Mouse (Mus musculus): ENCODE data around the gene Rnf207. TPM values are rescaled to one million over a fixed set of nuclear protein-coding genes. Genes with fewer than 3 reads are reported as not detected.

The Rnf207 gene
- polyA plus RNA-seq (2015; fragmentation: Nextera tagmentation; extraction: Ambion mirVana), result 2.1 and 2.5 TPM in 2 replicates

DNA sequence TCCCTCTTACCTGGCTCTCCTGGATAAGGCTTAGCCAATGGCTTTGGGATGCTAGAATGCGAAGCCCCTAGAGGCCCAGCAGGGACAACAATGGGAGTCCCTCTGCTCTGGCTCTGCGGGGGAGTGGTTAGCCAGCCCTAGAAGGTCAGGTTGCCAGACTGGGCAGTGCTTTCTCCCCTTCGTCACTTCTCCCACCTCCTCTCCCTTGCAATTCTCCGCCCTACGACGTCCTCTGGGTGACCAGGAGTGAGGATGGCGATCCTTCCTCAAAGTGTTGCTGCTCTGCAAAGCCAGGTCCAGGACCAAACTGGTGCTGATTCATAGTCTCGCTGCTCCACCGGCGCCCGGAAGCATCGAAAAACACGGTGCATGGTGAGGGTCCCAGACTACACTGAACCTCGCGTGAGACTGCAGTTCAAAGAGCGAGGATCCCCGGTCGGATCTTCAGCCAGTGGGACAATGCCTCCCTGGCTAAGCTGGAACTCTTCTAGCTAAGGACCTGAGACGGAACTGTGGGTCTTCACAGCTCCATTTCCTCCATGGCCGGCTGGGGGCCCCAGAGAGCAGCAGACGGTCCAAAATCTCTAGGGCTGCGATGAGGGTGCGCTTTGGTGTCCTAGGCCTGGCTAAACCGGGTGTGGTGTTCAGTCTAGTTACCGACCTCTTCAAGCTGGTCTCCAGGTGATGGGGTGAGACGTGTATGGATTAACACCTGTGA is at the start of gene Rnf207:
Gene Rnf207, minus strand, starts transcription at position 477 of the 718 bp plus-strand sequence.
- peak; percentile 39; the same call in 1 of the 2 replicates for ATAC-seq
- Histone ChIP-seq H3K4me2 (replicated peaks) (peak within 1 kb of the TSS; percentile 57), H3K36me3 (no peaks in the 10 kb centered on the region), H3K27ac (no peak within 1 kb of the TSS), H3K9ac (peak within 1 kb of the TSS; percentile 37), H3K27me3 (replicated peaks) (peaks cover 44% of the 10 kb centered on the region), H3K4me3 (replicated peaks) (peak within 1 kb of the TSS; percentile 20; the same call in 1 of the 2 replicates), H3K9me3 (no peaks in the 10 kb centered on the region), H3K4me1 (replicated peaks) (peaks cover 20% of the 10 kb centered on the region; the same call in 1 of the 2 replicates)
- WGBS, result 5% methylated on average over 26 of the region's 26 CpGs

DNA sequence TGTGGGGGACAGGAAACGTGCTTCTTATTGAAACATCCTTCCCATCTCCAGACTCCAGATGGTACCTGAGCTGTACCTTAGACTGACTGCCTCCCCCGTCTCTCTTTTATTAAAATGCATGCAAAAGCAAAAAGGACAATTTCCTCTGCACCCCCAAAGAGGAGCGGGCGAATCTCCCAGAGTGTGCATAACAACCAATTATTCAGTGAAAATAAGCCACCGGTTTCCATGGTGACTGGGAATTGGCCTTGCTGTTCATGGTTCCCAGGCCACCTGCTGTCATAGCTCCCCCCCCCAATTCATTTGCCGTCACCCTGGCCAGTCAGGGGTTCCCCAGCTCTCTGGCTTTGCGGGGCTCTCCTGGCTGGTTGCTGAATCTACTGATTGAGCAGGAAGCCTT is 46.4 kb upstream of the Rnf207 start:
- no peak overlapping the region for H3K27ac ChIP-seq
- H3K9ac ChIP-seq, result no peak overlapping the region
- ATAC-seq, result no peak
- H3K9me3 ChIP-seq, result no peaks in the 10 kb centered on the region
- no peaks in the 10 kb centered on the region for H3K36me3 ChIP-seq
- no peak overlapping the region for H3K4me3 ChIP-seq (replicated peaks)
- H3K4me1 ChIP-seq (replicated peaks), result peaks cover 10% of the 10 kb centered on the region
- 72% methylated on average over 7 of the region's 7 CpGs for WGBS
- H3K27me3 ChIP-seq (replicated peaks), result peaks cover 9% of the 10 kb centered on the region; the same call in 1 of the 2 replicates
- no peak overlapping the region for H3K4me2 ChIP-seq (replicated peaks)

DNA sequence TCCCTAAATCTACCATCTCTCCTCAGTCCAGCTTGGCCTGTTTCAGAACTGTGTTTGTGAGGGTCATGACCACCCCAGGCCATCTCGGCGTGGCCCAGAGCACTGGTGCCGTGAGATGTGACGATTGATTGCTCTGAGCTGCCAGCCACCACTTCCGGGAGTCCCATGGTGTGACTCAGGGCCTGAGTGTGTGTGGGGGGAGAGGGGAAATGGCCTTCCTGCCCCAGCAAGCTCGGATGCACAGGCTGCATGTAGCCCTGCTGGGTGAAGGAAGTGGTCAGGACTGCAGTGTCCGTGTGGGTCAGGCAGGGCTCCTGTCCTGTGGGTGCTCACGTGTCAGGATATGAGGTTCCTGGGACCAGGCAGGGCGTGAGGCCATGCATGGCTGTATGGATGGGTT is 43.4 kb upstream of the Rnf207 start:
- Histone ChIP-seq H3K27me3 (replicated peaks) (peaks cover 17% of the 10 kb centered on the region; the same call in 1 of the 2 replicates), H3K36me3 (no peaks in the 10 kb centered on the region), H3K4me1 (replicated peaks) (peaks cover 10% of the 10 kb centered on the region), H3K9me3 (no peaks in the 10 kb centered on the region), H3K9ac (no peak overlapping the region), H3K4me3 (replicated peaks) (no peak overlapping the region), H3K4me2 (replicated peaks) (no peak overlapping the region), H3K27ac (no peak overlapping the region)
- WGBS, result 64% methylated on average over 9 of the region's 9 CpGs
- 0 out of 2 replicates have a peak, but pooled peaks have one; percentile 24 for ATAC-seq

DNA sequence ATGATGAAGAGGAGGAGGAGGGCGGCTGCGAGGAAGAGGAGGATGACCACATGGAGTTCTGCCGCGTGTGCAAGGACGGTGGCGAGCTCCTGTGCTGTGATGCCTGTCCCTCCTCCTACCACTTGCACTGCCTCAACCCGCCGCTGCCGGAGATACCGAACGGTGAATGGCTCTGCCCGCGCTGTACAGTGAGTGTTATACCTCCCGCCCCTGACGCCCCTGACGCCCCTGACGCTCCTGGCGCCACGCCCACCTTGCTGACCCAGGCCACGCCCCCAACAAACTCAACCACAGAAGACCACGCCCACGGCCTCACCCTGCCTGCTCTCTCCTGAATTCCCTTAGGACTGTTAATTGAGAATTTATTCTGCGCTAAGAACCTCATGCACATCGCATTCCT is 42.1 kb upstream of the Rnf207 start:
- 2% methylated on average over 24 of the region's 24 CpGs for WGBS
- Histone ChIP-seq H3K9me3 (no peaks in the 10 kb centered on the region), H3K4me1 (replicated peaks) (peaks cover 10% of the 10 kb centered on the region), H3K4me3 (replicated peaks) (0 out of 2 replicates have a peak overlapping the region, but pooled peaks have one; percentile 9), H3K4me2 (replicated peaks) (peak overlapping the region; percentile 50), H3K9ac (no peak overlapping the region), H3K27me3 (replicated peaks) (peaks cover 17% of the 10 kb centered on the region; the same call in 1 of the 2 replicates), H3K27ac (no peak overlapping the region), H3K36me3 (no peaks in the 10 kb centered on the region)
- peak; percentile 75 for ATAC-seq

DNA sequence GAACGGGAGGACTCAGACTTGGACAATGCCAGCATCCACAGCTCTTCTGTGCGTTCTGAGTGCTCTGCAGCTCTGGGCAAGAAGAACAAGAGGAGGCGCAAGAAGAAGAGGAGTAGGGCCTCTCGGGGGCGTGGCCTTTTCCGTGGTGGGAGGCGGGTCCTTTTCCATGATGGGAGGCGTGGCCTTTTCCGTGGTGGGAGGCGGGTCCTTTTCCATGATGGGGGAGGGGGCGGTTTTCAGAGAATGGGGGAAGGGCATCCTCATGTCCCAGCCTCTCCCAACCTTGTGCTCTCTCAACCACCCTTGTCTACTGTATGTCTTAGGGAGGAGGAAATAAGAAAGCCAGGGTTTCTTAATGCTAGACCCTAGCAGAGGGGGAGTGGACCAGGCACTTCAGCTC is 40.9 kb upstream of the Rnf207 start:
- Histone ChIP-seq H3K4me1 (replicated peaks) (peaks cover 10% of the 10 kb centered on the region), H3K27ac (no peak overlapping the region), H3K9me3 (no peaks in the 10 kb centered on the region), H3K4me2 (replicated peaks) (no peak overlapping the region), H3K4me3 (replicated peaks) (no peak overlapping the region), H3K27me3 (replicated peaks) (peaks cover 17% of the 10 kb centered on the region; the same call in 1 of the 2 replicates), H3K9ac (no peak overlapping the region), H3K36me3 (no peaks in the 10 kb centered on the region)
- ATAC-seq, result no peak
- 7% methylated on average over 11 of the region's 11 CpGs for WGBS

DNA sequence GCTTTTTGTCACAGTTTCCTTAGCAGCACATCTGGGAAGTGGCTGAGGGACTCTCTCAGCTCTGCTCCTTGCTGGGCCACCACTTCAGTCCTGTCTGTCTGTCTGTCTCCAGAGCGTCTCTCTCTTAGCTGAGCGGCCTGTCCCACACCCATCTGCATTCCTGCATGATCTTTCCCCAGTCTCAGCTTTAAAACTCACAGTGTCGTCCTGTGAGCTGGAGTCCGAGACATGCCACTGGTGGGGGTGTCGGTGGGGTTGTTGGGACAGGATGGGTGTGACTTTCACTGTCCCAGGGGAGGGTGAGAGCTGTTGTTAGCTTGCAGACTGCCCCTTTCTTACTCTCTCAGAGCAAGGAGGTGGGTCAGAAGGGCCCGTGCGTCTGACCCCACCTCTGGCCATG is 36.9 kb upstream of the Rnf207 start:
- no peaks in the 10 kb centered on the region for H3K9me3 ChIP-seq
- H3K4me3 ChIP-seq (replicated peaks), result no peak overlapping the region
- no peak overlapping the region for H3K4me2 ChIP-seq (replicated peaks)
- H3K36me3 ChIP-seq, result no peaks in the 10 kb centered on the region
- 71% methylated on average over 7 of the region's 7 CpGs for WGBS
- peaks cover 15% of the 10 kb centered on the region for H3K4me1 ChIP-seq (replicated peaks)
- ATAC-seq, result no peak
- H3K27me3 ChIP-seq (replicated peaks), result peaks cover 12% of the 10 kb centered on the region; the same call in 1 of the 2 replicates
- no peak overlapping the region for H3K27ac ChIP-seq
- no peak overlapping the region for H3K9ac ChIP-seq

DNA sequence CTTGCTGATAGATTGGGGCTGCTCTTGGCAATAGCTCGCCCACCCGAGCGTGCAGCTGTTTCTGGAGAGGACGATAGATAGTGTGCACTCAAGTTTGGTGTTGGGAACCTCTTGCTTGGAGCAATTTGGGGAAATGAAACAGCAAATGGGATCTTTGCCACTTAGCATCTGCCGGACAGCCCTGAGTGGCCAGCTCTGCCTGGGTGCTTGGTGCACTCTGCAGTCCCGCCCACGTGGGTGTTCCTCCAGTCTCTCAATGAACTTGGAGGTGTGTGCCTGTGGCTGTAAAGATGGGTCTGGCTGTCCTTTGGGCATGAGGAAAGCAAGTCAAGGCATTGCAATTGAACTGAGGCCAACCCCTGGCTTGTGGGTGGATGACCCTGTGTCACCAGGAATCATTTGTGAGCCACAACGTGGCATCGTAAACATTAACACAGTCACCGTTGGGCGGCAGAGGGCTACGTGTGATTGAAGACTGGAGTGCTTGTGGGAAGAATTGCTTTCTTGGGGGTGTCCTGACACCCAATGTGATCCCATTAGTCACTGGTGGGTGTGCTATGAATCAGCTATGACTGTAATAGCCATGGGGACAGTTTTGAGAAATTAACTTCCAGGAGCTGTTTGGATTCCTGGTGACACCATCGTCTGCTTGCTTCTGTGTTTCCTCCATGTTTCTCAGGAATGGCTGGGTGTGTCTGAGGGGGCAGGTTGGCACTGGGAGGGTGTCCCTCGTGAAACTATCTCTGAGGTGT is 35.3 kb upstream of the Rnf207 start:
- H3K9me3 ChIP-seq, result no peaks in the 10 kb centered on the region
- no peak overlapping the region for H3K4me3 ChIP-seq (replicated peaks)
- ATAC-seq, result no peak
- peaks cover 22% of the 10 kb centered on the region for H3K4me1 ChIP-seq (replicated peaks)
- no peak overlapping the region for H3K9ac ChIP-seq
- no peak overlapping the region for H3K27ac ChIP-seq
- WGBS, result 64% methylated on average over 14 of the region's 14 CpGs
- peaks cover 8% of the 10 kb centered on the region for H3K27me3 ChIP-seq (replicated peaks)
- no peaks in the 10 kb centered on the region for H3K36me3 ChIP-seq
- H3K4me2 ChIP-seq (replicated peaks), result no peak overlapping the region

DNA sequence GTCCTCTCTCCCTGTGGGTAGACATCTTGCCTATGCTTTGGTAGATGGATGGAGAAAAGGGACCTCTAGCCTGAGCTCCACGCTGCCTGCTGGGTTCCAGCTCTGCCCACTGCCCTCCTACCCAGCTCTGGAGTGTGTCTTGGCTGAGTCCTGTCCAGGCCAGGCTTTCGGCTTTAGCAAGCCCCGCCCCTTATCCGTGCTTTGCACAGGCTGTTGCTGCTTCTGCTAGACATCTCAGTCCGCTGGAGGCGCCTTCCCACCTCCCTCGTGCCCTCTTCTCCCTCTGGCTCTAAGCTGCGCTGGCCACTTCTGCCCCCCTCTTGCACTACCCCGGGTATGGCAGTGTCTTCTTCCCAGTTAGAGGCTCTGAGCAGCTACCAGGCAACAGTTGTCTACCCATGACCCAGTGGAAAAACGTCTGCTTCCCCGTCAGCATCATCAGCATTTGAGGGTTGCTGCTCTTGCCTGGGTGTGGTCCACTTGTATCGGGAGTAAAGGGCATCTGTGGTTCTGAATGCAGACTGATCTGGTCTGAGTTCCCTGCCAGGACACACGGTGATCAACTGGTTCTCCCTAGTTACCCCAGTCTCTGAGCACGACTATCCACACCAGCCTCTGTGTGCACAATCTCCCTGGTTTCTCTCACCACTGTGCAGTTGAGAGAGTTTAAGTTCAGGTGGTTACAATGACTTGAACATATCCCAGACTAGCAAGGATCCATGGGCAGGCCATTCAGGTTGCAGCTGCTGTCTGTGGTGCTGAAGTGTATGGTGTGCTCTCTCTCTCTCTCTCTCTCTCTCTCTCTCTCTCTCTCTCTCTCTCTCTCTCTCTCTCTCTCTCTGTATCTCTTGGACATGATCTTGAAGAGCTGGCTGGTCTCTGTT is 32.9 kb upstream of the Rnf207 start:
- no peak overlapping the region for H3K9ac ChIP-seq
- H3K36me3 ChIP-seq, result no peaks in the 10 kb centered on the region
- H3K4me1 ChIP-seq (replicated peaks), result peaks cover 22% of the 10 kb centered on the region
- H3K4me3 ChIP-seq (replicated peaks), result no peak overlapping the region
- peaks cover 11% of the 10 kb centered on the region for H3K27me3 ChIP-seq (replicated peaks)
- no peak overlapping the region for H3K27ac ChIP-seq
- WGBS, result 14% methylated on average over 14 of the region's 14 CpGs
- H3K9me3 ChIP-seq, result no peaks in the 10 kb centered on the region
- no peak overlapping the region for H3K4me2 ChIP-seq (replicated peaks)
- peak; percentile 33; the same call in 1 of the 2 replicates for ATAC-seq

DNA sequence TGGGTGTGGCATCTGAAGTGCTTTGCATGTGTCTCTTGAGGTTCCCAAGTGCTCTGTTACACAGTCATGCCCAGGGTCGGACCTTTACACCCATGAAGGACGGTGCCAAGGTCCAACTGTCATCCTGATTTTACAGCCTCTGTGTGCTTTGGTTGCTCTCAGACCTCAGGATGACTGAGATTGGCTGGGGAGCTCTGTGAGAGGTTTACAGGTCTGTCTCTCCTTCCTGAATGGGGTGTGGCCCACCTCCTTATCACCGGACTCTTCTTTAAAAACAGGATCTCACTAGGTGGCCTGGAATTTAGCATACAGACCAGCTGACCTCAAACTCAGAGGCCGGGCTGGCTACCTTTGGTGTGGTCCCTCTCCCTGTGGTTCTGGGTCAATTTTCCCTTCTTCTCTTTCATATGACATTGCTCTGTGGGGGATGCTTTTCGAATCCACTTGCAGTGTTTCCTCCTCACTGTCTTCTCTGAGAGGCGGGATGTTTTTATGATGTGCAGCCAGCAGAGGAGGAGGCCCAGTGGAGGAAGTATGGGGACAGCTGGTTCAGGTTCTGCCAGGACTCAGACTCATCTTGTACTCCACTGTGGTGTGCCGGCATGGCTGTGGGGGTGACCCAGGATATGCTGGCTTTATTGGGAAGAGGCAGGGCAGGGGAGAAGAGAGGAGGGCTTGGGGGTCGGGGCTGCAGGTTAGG is 32.1 kb upstream of the Rnf207 start:
- peak; percentile 85 for ATAC-seq
- H3K4me3 ChIP-seq (replicated peaks), result no peak overlapping the region

DNA sequence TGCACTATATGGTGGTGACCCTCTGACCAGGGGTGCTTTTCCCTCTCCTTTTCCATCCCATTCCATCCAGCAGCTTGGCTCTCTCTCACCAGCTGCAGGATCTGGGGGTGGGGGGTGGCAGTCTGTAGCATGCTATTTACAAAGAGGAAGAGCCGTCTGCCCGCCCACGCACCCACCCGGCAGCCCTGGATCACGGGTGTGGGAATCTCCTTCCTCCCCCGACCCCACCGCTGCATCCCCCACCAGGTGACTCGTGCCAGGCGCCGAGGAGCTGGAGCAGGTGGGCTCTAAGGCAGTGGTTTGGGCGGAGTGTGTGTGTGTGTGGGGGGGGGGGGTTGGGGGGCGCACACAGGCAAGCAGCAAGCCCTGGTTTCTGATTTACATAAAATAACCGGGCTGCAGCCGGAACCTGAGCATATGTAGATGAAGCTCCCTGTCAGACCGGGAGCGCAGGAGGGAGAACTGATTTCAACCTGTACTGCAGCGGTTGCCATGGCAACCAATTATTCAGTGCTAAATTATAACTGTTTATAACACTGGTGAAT is 31.1 kb upstream of the Rnf207 start:
- ATAC-seq, result no peak
- no peak overlapping the region for H3K27ac ChIP-seq
- no peaks in the 10 kb centered on the region for H3K36me3 ChIP-seq
- H3K27me3 ChIP-seq (replicated peaks), result peaks cover 11% of the 10 kb centered on the region
- H3K9ac ChIP-seq, result no peak overlapping the region
- no peaks in the 10 kb centered on the region for H3K9me3 ChIP-seq
- 3% methylated on average over 15 of the region's 17 CpGs for WGBS
- no peak overlapping the region for H3K4me3 ChIP-seq (replicated peaks)
- peaks cover 29% of the 10 kb centered on the region for H3K4me1 ChIP-seq (replicated peaks)
- peak overlapping the region; percentile 34 for H3K4me2 ChIP-seq (replicated peaks)

More for the DNA sequence above, 32.1 kb upstream of the Rnf207 start:
- no peak overlapping the region for H3K27ac ChIP-seq
- no peak overlapping the region for H3K9ac ChIP-seq
- H3K9me3 ChIP-seq, result no peaks in the 10 kb centered on the region
- WGBS, result 16% methylated on average over 8 of the region's 8 CpGs
- peaks cover 11% of the 10 kb centered on the region for H3K27me3 ChIP-seq (replicated peaks)
- H3K4me1 ChIP-seq (replicated peaks), result peaks cover 22% of the 10 kb centered on the region
- H3K36me3 ChIP-seq, result no peaks in the 10 kb centered on the region
- peak overlapping the region; percentile 34; the same call in 1 of the 2 replicates for H3K4me2 ChIP-seq (replicated peaks)
